Mouse (Mus musculus) forebrain, embryonic 10.5 days (tissue): ENCODE results near the gene Zfp950. TPM values are rescaled to one million over a fixed set of nuclear protein-coding genes. Genes with fewer than 3 reads are reported as not detected.
A peak's percentile ranks its signal among the peaks of the same experiment; 100 is the strongest.
"Not testable (repeated sequence)": the region's sequence is repeated elsewhere in the genome, so short reads cannot be mapped to it uniquely, and the experiment has no call there.

Source experiments
- DNase-seq: peaks from one replicate; pipeline ENCODE4 v3.0.0-alpha.2; 2017; ENCODE audit warnings: low spot score; ENCODE audit errors: extremely low spot score
- H3K27ac ChIP-seq: fragments of 300-500 bp; sonication (generic); 2 replicates; pipeline ENCODE4 v1.5.1; 2016; ENCODE audit warnings: mild to moderate bottlenecking
- H3K27me3 ChIP-seq: fragments of 300-500 bp; sonication (generic); 2 replicates; pipeline ENCODE4 v1.6.1; 2016; ENCODE audit warnings: mild to moderate bottlenecking; ENCODE audit not compliant: poor library complexity, severe bottlenecking
- H3K36me3 ChIP-seq: fragments of 300-500 bp; sonication (generic); replicated peaks from 2 replicates; pipeline ENCODE4 v1.6.1; 2016; ENCODE audit warnings: mild to moderate bottlenecking, moderate library complexity
- H3K4me1 ChIP-seq: fragments of 300-500 bp; sonication (generic); 2 replicates; pipeline ENCODE4 v1.6.1; 2016
- H3K4me3 ChIP-seq: fragments of 300-500 bp; sonication (generic); 2 replicates; pipeline ENCODE4 v1.5.1; 2016; ENCODE audit warnings: mild to moderate bottlenecking, moderate library complexity
- H3K9me3 ChIP-seq: fragments of 300-500 bp; sonication (generic); 2 replicates; pipeline ENCODE4 v1.6.1; 2016; ENCODE audit warnings: mild to moderate bottlenecking, moderate library complexity
- WGBS: fragments of 180-500 bp; shearing (Covaris S2); methylation state at CpG from one replicate; pipeline ENCODE4 v1.1.7; 2016; 5-methylcytosine and 5-hydroxymethylcytosine counted together
- polyA plus RNA-seq: library from polyadenylated mRNA; unstranded; fragments of >200 nt; fragmentation: Nextera tagmentation; extraction: Ambion mirVana; gene quantifications from 2 replicates; pipeline ENCODE4 v1.2.1, GENCODE M21; 2016

Gene Zfp950
- 21.8 and 29.7 TPM in 2 replicates for polyA plus RNA-seq

GRCm38 (mm10) chr19:61140342-61141206, at the start of gene Zfp950:
Zfp950 (minus strand) TSS chr19:61140840.
- Histone ChIP-seq H3K4me3 (peak within 1 kb of the TSS; percentile 81), H3K27me3 (no peaks in the 10 kb centered on the region), H3K4me1 (peaks cover 16% of the 10 kb centered on the region), H3K36me3 (peaks cover 6% of the 10 kb centered on the region; the same call in 1 of the 2 replicates), H3K27ac (peak within 1 kb of the TSS; percentile 83), H3K9me3 (no peaks in the 10 kb centered on the region)
- WGBS: 2% methylated on average over 18 of the region's 18 CpGs
- peak; percentile 79 for DNase-seq

GRCm38 (mm10) chr19:61183590-61183989, 43.0 kb upstream of the Zfp950 start, which contains the start of gene Gm6020:
Gm6020 (plus strand) TSS chr19:61183890.
- WGBS: 89% methylated on average over 2 of the region's 2 CpGs
- H3K27ac ChIP-seq, H3K4me3 ChIP-seq, H3K27me3 ChIP-seq, DNase-seq, H3K36me3 ChIP-seq, H3K4me1 ChIP-seq: not testable (repeated sequence)
- H3K9me3 ChIP-seq: peaks cover 34% of the 10 kb centered on the region

DNA sequence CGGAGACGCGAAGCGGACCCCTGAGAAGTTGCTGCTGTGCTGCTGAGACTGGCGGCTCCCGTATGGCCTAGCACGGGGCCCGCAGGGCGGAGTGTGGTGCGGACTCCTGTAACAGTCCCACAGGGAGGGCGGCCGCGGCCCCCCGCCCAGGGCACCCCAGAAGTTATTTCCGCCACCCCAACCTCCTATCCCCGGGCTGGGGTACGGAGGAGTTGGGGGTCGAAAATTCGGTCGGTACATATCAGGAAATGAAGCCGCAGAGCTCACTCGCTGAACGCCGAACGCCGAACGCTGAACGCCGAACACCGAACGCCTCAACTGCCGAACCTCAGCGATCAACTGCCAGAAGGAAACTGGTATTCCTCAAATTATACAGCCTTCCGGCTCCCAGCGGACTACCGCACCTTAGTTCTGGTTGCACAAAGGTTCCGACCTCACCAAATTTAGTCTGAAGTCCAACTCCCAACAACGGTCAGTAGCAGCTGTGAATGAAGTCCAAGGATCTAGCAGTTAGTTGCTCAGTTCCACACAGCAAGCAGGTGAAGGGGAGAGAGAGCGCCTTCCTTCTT, 35.2 kb upstream of the Zfp950 start, which contains the start of gene Gm7102:
TSS of gene Gm7102 (minus strand) at position 554 of the 569 bp plus-strand sequence.
- 32% methylated on average over 39 of the region's 39 CpGs for WGBS
- H3K4me1 ChIP-seq: no peaks in the 10 kb centered on the region
- peaks cover 15% of the 10 kb centered on the region for H3K27me3 ChIP-seq
- no peak for DNase-seq
- peaks cover 9% of the 10 kb centered on the region for H3K9me3 ChIP-seq
- H3K4me3 ChIP-seq: peak within 1 kb of the TSS; percentile 44
- no peak within 1 kb of the TSS for H3K27ac ChIP-seq
- H3K36me3 ChIP-seq: no peaks in the 10 kb centered on the region

DNA sequence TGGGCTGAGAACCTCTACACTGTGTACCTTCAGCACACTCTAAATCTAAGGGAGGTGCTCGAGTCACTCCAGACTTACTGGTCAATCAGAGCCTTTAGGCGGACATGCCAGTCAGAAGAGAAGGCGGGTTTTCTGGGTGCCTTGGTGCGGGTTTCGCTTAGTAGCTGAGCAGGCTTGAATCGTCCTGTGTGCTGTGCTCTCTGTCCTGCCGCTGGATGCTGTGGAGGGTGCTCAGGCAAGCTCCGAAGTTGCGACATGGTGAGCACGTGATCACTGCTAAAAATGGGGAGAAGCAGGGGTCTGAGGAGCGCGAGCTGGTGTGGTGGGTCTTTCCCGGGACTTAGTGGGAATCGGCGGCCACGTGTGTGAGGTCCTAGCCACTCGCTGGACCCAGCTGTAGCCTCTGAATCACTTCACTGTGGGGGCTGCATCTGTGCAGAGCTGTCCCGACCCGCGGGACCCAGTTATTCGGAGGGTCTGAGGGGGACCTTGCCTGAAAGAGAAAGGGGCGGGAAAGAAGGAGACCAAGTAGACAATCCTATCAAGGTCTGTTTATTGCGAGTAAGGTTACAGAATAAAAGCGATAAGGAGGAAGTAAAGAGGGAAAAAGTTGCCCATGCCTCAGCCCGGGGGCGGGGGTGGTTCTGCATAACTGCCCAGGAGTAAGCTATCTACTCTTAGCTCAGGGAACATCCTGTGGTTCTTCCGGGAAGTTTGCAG, 11.2 kb upstream of the Zfp950 start:
- Histone ChIP-seq H3K9me3 (no peaks in the 10 kb centered on the region; the same call in 1 of the 2 replicates), H3K4me3 (peak overlapping the region; percentile 58), H3K27me3 (peaks cover 19% of the 10 kb centered on the region), H3K4me1 (peaks cover 12% of the 10 kb centered on the region), H3K36me3 (no peaks in the 10 kb centered on the region), H3K27ac (peak overlapping the region; percentile 79)
- 8% methylated on average over 27 of the region's 27 CpGs for WGBS
- peak; percentile 41 for DNase-seq

- Histone ChIP-seq H3K27me3 (peaks cover 19% of the 10 kb centered on the region), H3K36me3 (no peaks in the 10 kb centered on the region), H3K4me3 (peak overlapping the region; percentile 58), H3K9me3 (no peaks in the 10 kb centered on the region; the same call in 1 of the 2 replicates), H3K27ac (peak overlapping the region; percentile 79; the same call in 1 of the 2 replicates), H3K4me1 (peaks cover 12% of the 10 kb centered on the region)
- DNase-seq: no peak
- WGBS: 7% methylated on average over 8 of the region's 8 CpGs
Measured at GRCm38 (mm10) chr19:61151372-61151700, 10.7 kb upstream of the Zfp950 start.

GRCm38 (mm10) chr19:61141299-61141698, 659 bp upstream of the Zfp950 start:
- H3K4me1 ChIP-seq: peaks cover 16% of the 10 kb centered on the region
- no peaks in the 10 kb centered on the region for H3K9me3 ChIP-seq
- H3K27me3 ChIP-seq: no peaks in the 10 kb centered on the region
- 20% methylated on average over 4 of the region's 4 CpGs for WGBS
- H3K4me3 ChIP-seq: peak overlapping the region; percentile 81
- no peak for DNase-seq
- peak overlapping the region; percentile 83 for H3K27ac ChIP-seq
- H3K36me3 ChIP-seq: peaks cover 6% of the 10 kb centered on the region; the same call in 1 of the 2 replicates

DNA sequence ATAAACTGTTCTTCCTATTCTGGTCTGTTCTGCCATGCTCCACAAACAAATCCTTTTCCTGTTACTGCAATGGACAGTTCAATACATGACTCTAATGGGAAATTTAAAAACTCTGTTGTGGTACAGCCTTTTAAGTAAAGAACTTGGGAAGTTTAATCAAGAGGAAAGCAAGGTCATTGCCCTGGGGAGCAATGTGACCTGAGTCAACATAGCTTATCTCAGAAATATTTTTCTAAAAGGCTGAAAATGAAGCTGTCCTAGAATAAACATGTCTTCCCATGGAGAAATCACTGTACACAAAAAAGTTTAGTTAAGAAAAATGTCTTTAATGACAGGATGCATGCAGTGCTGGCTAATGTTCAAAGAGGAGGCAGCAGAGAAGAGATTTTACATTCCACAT, 2.0 kb downstream of the Zfp950 start:
- Histone ChIP-seq H3K4me1 (peaks cover 16% of the 10 kb centered on the region), H3K4me3 (no peak overlapping the region), H3K27ac (no peak overlapping the region), H3K9me3 (no peaks in the 10 kb centered on the region), H3K36me3 (peaks cover 9% of the 10 kb centered on the region), H3K27me3 (no peaks in the 10 kb centered on the region)
- DNase-seq: no peak

GRCm38 (mm10) chr19:61131096-61131495, 9.5 kb downstream of the Zfp950 start:
- WGBS: 89% methylated on average over 10 of the region's 10 CpGs
- Histone ChIP-seq H3K4me3 (no peak overlapping the region), H3K4me1 (no peaks in the 10 kb centered on the region)

GRCm38 (mm10) chr19:61110184-61110583, 30.5 kb downstream of the Zfp950 start:
- peaks cover 10% of the 10 kb centered on the region; the same call in 1 of the 2 replicates for H3K9me3 ChIP-seq
- H3K36me3 ChIP-seq: 0 out of 2 replicates have a peak, but pooled peaks cover 5% of the 10 kb centered on the region
- WGBS: 56% methylated on average over 2 of the region's 2 CpGs
- H3K4me1 ChIP-seq: no peaks in the 10 kb centered on the region
- H3K4me3 ChIP-seq: no peak overlapping the region
- no peaks in the 10 kb centered on the region for H3K27me3 ChIP-seq
- H3K27ac ChIP-seq: no peak overlapping the region
- DNase-seq: no peak

More at GRCm38 (mm10) chr19:61131096-61131495, 9.5 kb downstream of the Zfp950 start:
- DNase-seq: no peak
- Histone ChIP-seq H3K27me3 (no peaks in the 10 kb centered on the region), H3K27ac (no peak overlapping the region), H3K36me3 (peaks cover 29% of the 10 kb centered on the region), H3K9me3 (peaks cover 4% of the 10 kb centered on the region; the same call in 1 of the 2 replicates)

DNA sequence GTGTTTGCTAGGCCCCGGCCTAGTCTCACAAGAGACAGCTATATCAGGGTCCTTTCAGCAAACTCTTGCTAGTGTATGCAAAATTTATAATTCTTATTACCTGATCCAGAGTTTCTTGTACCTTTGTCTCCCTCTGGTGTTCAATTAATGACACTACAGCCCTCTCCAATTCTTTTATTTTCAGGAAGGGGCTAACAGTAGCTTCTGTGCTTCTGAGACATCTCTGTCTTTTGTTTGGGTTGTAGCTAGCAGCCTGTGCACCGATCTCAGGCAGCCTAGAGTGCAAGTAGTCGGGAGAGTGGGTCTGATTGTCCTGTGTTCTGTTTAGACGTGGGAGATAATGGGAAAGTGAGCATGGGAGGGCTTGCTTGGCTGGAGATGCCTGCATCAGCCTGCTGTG, 42.9 kb downstream of the Zfp950 start:
- H3K4me1 ChIP-seq: no peaks in the 10 kb centered on the region
- no peaks in the 10 kb centered on the region for H3K27me3 ChIP-seq
- DNase-seq: no peak
- H3K4me3 ChIP-seq: no peak overlapping the region
- WGBS: 29% methylated on average over 4 of the region's 4 CpGs
- 0 out of 2 replicates have a peak, but pooled peaks cover 4% of the 10 kb centered on the region for H3K36me3 ChIP-seq
- no peaks in the 10 kb centered on the region for H3K9me3 ChIP-seq
- H3K27ac ChIP-seq: no peak overlapping the region

- Histone ChIP-seq H3K36me3 (0 out of 2 replicates have a peak, but pooled peaks cover 4% of the 10 kb centered on the region), H3K9me3 (no peaks in the 10 kb centered on the region), H3K27me3 (no peaks in the 10 kb centered on the region), H3K27ac (no peak overlapping the region), H3K4me3 (no peak overlapping the region), H3K4me1 (no peaks in the 10 kb centered on the region)
- no peak for DNase-seq
- 86% methylated on average over 2 of the region's 2 CpGs for whole genome bisulfite sequencing
Measured at GRCm38 (mm10) chr19:61096776-61097175, 43.9 kb downstream of the Zfp950 start.

DNA sequence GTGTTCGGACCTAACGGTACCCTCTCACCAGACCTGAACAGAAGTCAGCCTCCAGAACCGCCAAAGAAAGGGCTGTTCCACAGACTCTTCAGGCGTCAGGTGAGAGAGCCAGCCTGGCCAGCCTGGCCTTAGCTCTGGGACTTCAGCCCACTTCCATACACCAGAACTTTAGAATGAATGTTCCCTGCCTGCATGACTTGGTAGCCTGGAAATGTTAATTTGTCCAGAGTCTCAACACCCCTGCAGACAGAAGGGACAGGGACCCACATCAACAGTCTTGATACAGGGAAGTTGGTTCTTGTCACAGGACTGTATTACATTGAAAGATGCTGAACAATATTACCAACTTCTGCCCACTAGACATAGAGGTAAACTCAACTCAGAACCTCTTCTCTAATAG, 50.1 kb downstream of the Zfp950 start:
- Histone ChIP-seq H3K4me1 (no peaks in the 10 kb centered on the region), H3K36me3 (peaks cover 10% of the 10 kb centered on the region; the same call in 1 of the 2 replicates), H3K27ac (no peak overlapping the region), H3K4me3 (no peak overlapping the region), H3K9me3 (no peaks in the 10 kb centered on the region), H3K27me3 (no peaks in the 10 kb centered on the region)
- WGBS: 93% methylated on average over 4 of the region's 4 CpGs
- DNase-seq: no peak
